Mouse (Mus musculus): ENCODE measurements at regions not wholly inside any gene's neighbourhood (a gene's known extent, or its start where the extent isn't known, plus 50 kb on each side); places are given as distances from the start of the nearest gene placed in this dataset.

DNA sequence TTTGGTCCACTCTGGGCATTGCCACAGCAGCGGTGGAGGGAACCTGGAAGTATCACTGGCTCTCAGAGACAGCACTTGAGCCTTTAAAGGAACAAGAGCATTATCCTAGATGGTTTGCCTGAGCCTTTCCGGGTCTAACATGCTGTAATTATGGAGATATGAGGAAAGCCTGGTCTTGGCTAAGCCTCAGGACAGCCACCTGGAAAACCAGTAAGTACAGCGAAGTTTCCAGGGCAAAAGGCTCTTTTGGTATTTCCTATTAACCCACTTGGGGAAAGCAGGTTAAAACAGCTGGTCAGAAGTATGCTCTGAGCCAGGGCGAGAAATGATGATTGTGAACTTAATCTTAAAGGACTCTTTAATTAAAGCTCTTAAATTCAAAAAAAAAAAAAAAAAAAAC lies 777.5 kb downstream of the Slc4a3 start:
- H3K4me3 ChIP-seq (ENCODE audit: low read depth, low read length) = no peak overlapping the region

GRCm38 (mm10) chr1:76336011-76336410 lies 789.9 kb downstream of the Slc4a3 start:
- no peaks in the 10 kb centered on the region for H3K27me3 ChIP-seq (ENCODE audit: insufficient read depth, low read length)
- H3K9me3 ChIP-seq (ENCODE audit: low read length) = no peaks in the 10 kb centered on the region
- H3K27ac ChIP-seq (ENCODE audit: low read depth, low read length) = no peak overlapping the region
- H3K4me2 ChIP-seq (ENCODE audit: low read depth) = no peak overlapping the region
- no peak overlapping the region for H3K9ac ChIP-seq
- no peaks in the 10 kb centered on the region for H3K36me3 ChIP-seq (ENCODE audit: insufficient read depth)
- H3K4me1 ChIP-seq (ENCODE audit: insufficient read depth) = no peaks in the 10 kb centered on the region
- DNase-seq (no peak), ATAC-seq (no peak)
- H3K4me3 ChIP-seq (ENCODE audit: low read depth, low read length) = no peak overlapping the region
- no peak for TF ChIP-seq CTCF (IDR thresholded peaks at IDR 0.05; ENCODE audit: low read depth)

More for the DNA sequence above, 777.5 kb downstream of the Slc4a3 start:
- no peaks in the 10 kb centered on the region for H3K9me3 ChIP-seq (ENCODE audit: low read length)
- no peaks in the 10 kb centered on the region for H3K36me3 ChIP-seq (ENCODE audit: insufficient read depth)
- 74% methylated on average over 4 of the region's 4 CpGs for WGBS
- no peak for TF ChIP-seq CTCF (IDR thresholded peaks at IDR 0.05; ENCODE audit: low read depth)
- no peak overlapping the region for H3K27ac ChIP-seq (ENCODE audit: low read depth, low read length)
- ATAC-seq (no peak), DNase-seq (no peak)
- no peak overlapping the region for H3K9ac ChIP-seq
- no peaks in the 10 kb centered on the region for H3K4me1 ChIP-seq (ENCODE audit: insufficient read depth)
- no peaks in the 10 kb centered on the region for H3K27me3 ChIP-seq (ENCODE audit: insufficient read depth, low read length)
- H3K4me2 ChIP-seq (ENCODE audit: low read depth) = no peak overlapping the region

DNA sequence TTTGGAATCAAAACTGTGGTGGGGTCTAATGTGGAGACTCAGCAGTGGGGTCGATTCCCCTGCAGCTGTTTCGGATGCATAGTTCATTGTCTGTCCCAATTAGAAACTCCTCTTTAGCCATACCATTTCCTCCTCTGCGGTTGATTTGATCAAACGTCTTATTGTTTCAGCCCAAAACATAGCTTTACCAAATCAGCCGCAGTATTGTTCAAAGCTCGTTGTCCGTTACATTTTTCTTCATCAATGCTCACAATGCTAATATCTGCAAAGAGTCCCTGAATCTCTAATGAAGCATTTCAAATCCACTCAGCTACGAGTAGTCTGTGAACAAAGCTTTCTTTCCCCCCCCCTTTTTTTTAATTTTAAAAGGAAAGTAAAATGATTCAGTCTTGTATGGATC lies 816.0 kb downstream of the Slc4a3 start:
- ATAC-seq (no peak), DNase-seq (no peak)
- Histone ChIP-seq H3K27ac (ENCODE audit: low read depth, low read length) (no peak overlapping the region), H3K4me2 (ENCODE audit: low read depth) (no peak overlapping the region), H3K9ac (no peak overlapping the region), H3K36me3 (ENCODE audit: insufficient read depth) (no peaks in the 10 kb centered on the region), H3K4me1 (ENCODE audit: insufficient read depth) (no peaks in the 10 kb centered on the region), H3K4me3 (ENCODE audit: low read depth, low read length) (no peak overlapping the region), H3K9me3 (ENCODE audit: low read length) (no peaks in the 10 kb centered on the region), H3K27me3 (ENCODE audit: insufficient read depth, low read length) (no peaks in the 10 kb centered on the region)
- no peak for TF ChIP-seq CTCF (IDR thresholded peaks at IDR 0.05; ENCODE audit: low read depth)
- 36% methylated on average over 8 of the region's 8 CpGs for WGBS

DNA sequence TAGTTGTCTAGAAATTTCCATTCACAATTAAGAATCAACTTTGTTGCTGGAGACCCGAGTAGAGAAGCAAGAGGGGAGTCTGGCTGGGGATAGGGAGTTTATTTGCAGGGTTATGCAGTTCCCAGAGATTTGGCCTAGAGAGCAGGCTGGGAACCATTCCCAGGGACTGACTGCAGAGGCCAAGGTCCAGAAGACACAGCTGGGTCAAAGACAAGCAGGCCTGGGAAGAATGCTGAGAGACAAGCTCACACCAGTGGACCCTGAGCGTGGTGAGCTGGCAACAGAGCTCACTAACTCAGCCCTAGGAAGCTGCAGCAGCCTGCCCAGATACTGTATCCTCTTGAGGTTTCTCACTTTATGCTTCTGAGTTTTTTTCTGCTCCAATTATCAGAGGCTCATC lies 827.9 kb downstream of the Slc4a3 start:
- Histone ChIP-seq H3K9me3 (ENCODE audit: low read length) (no peaks in the 10 kb centered on the region), H3K36me3 (ENCODE audit: insufficient read depth) (no peaks in the 10 kb centered on the region), H3K27me3 (ENCODE audit: insufficient read depth, low read length) (no peaks in the 10 kb centered on the region), H3K9ac (no peak overlapping the region), H3K4me1 (ENCODE audit: insufficient read depth) (no peaks in the 10 kb centered on the region), H3K4me2 (ENCODE audit: low read depth) (no peak overlapping the region), H3K4me3 (ENCODE audit: low read depth, low read length) (no peak overlapping the region), H3K27ac (ENCODE audit: low read depth, low read length) (no peak overlapping the region)
- WGBS = 68% methylated on average over 2 of the region's 2 CpGs
- no peak for TF ChIP-seq CTCF (IDR thresholded peaks at IDR 0.05; ENCODE audit: low read depth)
- ATAC-seq = no peak
- no peak for DNase-seq

- no peak overlapping the region for H3K9ac ChIP-seq
- ATAC-seq (no peak), DNase-seq (no peak)
- H3K4me2 ChIP-seq (ENCODE audit: low read depth) = no peak overlapping the region
- no peak overlapping the region for H3K27ac ChIP-seq (ENCODE audit: low read depth, low read length)
- 87% methylated on average over 3 of the region's 3 CpGs for WGBS
- no peak for TF ChIP-seq CTCF (IDR thresholded peaks at IDR 0.05; ENCODE audit: low read depth)
- H3K4me3 ChIP-seq (ENCODE audit: low read depth, low read length) = no peak overlapping the region
- no peaks in the 10 kb centered on the region for H3K36me3 ChIP-seq (ENCODE audit: insufficient read depth)
- no peaks in the 10 kb centered on the region for H3K9me3 ChIP-seq (ENCODE audit: low read length)
- no peaks in the 10 kb centered on the region for H3K27me3 ChIP-seq (ENCODE audit: insufficient read depth, low read length)
- no peaks in the 10 kb centered on the region for H3K4me1 ChIP-seq (ENCODE audit: insufficient read depth)
Measured at GRCm38 (mm10) chr1:76378154-76378553, 832.1 kb downstream of the Slc4a3 start.

- no peak overlapping the region for H3K4me3 ChIP-seq (ENCODE audit: low read depth, low read length)
- ATAC-seq = no peak
- DNase-seq = no peak
- WGBS = 25% methylated on average over 6 of the region's 6 CpGs
- H3K9me3 ChIP-seq (ENCODE audit: low read length) = no peaks in the 10 kb centered on the region
- no peaks in the 10 kb centered on the region for H3K36me3 ChIP-seq (ENCODE audit: insufficient read depth)
- H3K27me3 ChIP-seq (ENCODE audit: insufficient read depth, low read length) = no peaks in the 10 kb centered on the region
- no peak for TF ChIP-seq CTCF (IDR thresholded peaks at IDR 0.05; ENCODE audit: low read depth)
- H3K4me2 ChIP-seq (ENCODE audit: low read depth) = no peak overlapping the region
- H3K27ac ChIP-seq (ENCODE audit: low read depth, low read length) = no peak overlapping the region
- no peaks in the 10 kb centered on the region for H3K4me1 ChIP-seq (ENCODE audit: insufficient read depth)
- no peak overlapping the region for H3K9ac ChIP-seq
Measured at GRCm38 (mm10) chr1:76392536-76392935, 846.5 kb downstream of the Slc4a3 start.

- H3K9me3 ChIP-seq (ENCODE audit: low read length) = no peaks in the 10 kb centered on the region
- H3K9ac ChIP-seq = no peak overlapping the region
- H3K4me1 ChIP-seq (ENCODE audit: insufficient read depth) = no peaks in the 10 kb centered on the region
- no peak overlapping the region for H3K4me2 ChIP-seq (ENCODE audit: low read depth)
- H3K27me3 ChIP-seq (ENCODE audit: insufficient read depth, low read length) = no peaks in the 10 kb centered on the region
- H3K36me3 ChIP-seq (ENCODE audit: insufficient read depth) = no peaks in the 10 kb centered on the region
- H3K4me3 ChIP-seq (ENCODE audit: low read depth, low read length) = no peak overlapping the region
- 70% methylated on average over 8 of the region's 8 CpGs for WGBS
- TF ChIP-seq CTCF (IDR thresholded peaks at IDR 0.05; ENCODE audit: low read depth) = no peak
- H3K27ac ChIP-seq (ENCODE audit: low read depth, low read length) = no peak overlapping the region
- ATAC-seq (no peak), DNase-seq (no peak)
Measured at GRCm38 (mm10) chr1:76394038-76394437, 848.0 kb downstream of the Slc4a3 start.

- Histone ChIP-seq H3K27ac (ENCODE audit: low read depth, low read length) (no peak overlapping the region), H3K9ac (no peak overlapping the region), H3K4me1 (ENCODE audit: insufficient read depth) (no peaks in the 10 kb centered on the region), H3K27me3 (ENCODE audit: insufficient read depth, low read length) (no peaks in the 10 kb centered on the region), H3K9me3 (ENCODE audit: low read length) (no peaks in the 10 kb centered on the region), H3K4me3 (ENCODE audit: low read depth, low read length) (no peak overlapping the region), H3K36me3 (ENCODE audit: insufficient read depth) (no peaks in the 10 kb centered on the region), H3K4me2 (ENCODE audit: low read depth) (no peak overlapping the region)
- ATAC-seq (no peak), DNase-seq (no peak)
- TF ChIP-seq CTCF (IDR thresholded peaks at IDR 0.05; ENCODE audit: low read depth) = no peak
- 77% methylated on average over 2 of the region's 2 CpGs for WGBS
Measured at GRCm38 (mm10) chr1:76402854-76403253, 856.8 kb downstream of the Slc4a3 start.

Data from forebrain, postnatal 0 days (tissue).